In the genomic region with DNA sequence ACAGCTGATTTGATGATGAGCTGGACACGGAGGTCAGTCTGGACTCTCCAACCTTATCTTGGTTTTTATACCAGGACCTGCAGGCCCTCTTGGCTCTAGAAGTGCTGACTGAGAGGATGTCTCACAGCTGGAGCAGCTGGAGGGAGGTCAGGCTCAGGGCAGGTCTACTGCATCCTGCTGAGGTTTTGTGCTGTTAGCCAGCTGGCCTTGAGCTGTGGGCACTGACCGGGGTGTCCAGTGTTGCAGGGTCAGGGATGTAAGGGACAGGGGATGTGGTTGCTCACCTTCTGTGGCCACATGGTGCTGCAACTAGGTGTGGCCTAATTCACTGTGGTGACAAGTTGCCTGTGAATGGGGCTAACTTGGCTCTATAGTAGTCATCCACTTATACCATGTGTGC, we compare ENCODE assay signal across 22 mouse cellular contexts.
A peak's percentile ranks its signal among the peaks of the same experiment; 100 is the strongest.
DNase-seq lines count a peak whose midpoint lies in the region; ATAC-seq and TF ChIP-seq lines count a peak whose summit lies in the region.
"Had no signal": no experiment of that assay in that cellular context is flagged by ENCODE, and none has a peak within 500 bp of the region (broad histone marks: within the 10 kb centered on the region; RNA-seq: fewer than 3 reads in every experiment).

No protein-coding gene starts in this region.

- ATAC-seq in embryonic facial prominence, embryonic 11.5 days (replicated peaks; ENCODE audit: insufficient number of reproducible peaks, low FRiP score, low TSS enrichment, low read depth), result 0 out of 2 replicates have a peak, but pooled peaks have one; percentile 29
- ATAC-seq in kidney, embryonic 14.5 days (ENCODE audit: low FRiP score, low TSS enrichment), result no peak
- ATAC-seq in megakaryocyte, adult 5-6 weeks (ENCODE audit: poor library complexity, severe bottlenecking), result peak; percentile 23; the same call in 1 of the 2 replicates
- ATAC-seq: hindbrain, postnatal 0 days; intestine, postnatal 0 days; liver, embryonic 12.5 days had no signal

- no peaks in the 10 kb centered on the region for H3K27me3 ChIP-seq in embryonic facial prominence, embryonic 11.5 days (ENCODE audit: control insufficient read depth, insufficient read depth, low read length)
- H3K27me3 ChIP-seq in embryonic facial prominence, embryonic 10.5 days (replicated peaks; ENCODE audit: low read depth, poor library complexity, severe bottlenecking), result no peaks in the 10 kb centered on the region; the same call in 1 of the 2 replicates
- H3K27me3 ChIP-seq in kidney, adult 2 months (replicated peaks; ENCODE audit: control insufficient read depth, insufficient read depth, low read length), result no peaks in the 10 kb centered on the region
- H3K27me3 ChIP-seq in kidney, embryonic 14.5 days (ENCODE audit: control insufficient read depth, insufficient read depth, low read length), result no peaks in the 10 kb centered on the region
- H3K27me3 ChIP-seq in cerebellum, adult 2 months (ENCODE audit: control insufficient read depth, insufficient read depth, low read length), result no peaks in the 10 kb centered on the region
- H3K27me3 ChIP-seq: liver, embryonic 12.5 days; lung, embryonic 15.5 days had no signal

- WGBS in embryonic facial prominence, embryonic 11.5 days, result 57% methylated on average over 2 of the region's 2 CpGs
- WGBS in embryonic facial prominence, embryonic 10.5 days, result 55% methylated on average over 2 of the region's 2 CpGs
- 45% methylated on average over 2 of the region's 2 CpGs for WGBS in kidney, adult 2 months
- WGBS in kidney, embryonic 14.5 days, result 66% methylated on average over 2 of the region's 2 CpGs
- WGBS in cerebellum, adult 2 months, result 77% methylated on average over 2 of the region's 2 CpGs

- no peak overlapping the region for H3K9ac ChIP-seq in embryonic facial prominence, embryonic 11.5 days (replicated peaks; ENCODE audit: low read length)
- no peak overlapping the region for H3K9ac ChIP-seq in kidney, embryonic 14.5 days (ENCODE audit: low read depth, low read length)
- H3K9ac ChIP-seq: forebrain, embryonic 12.5 days; liver, embryonic 12.5 days; lung, embryonic 15.5 days had no signal

- H3K4me3 ChIP-seq in embryonic facial prominence, embryonic 11.5 days (ENCODE audit: low read depth, low read length), result no peak overlapping the region
- no peak overlapping the region for H3K4me3 ChIP-seq in embryonic facial prominence, embryonic 10.5 days
- H3K4me3 ChIP-seq in kidney, adult 2 months (ENCODE audit: insufficient read depth, low read depth, low read length), result no peak overlapping the region
- H3K4me3 ChIP-seq in kidney, embryonic 14.5 days (ENCODE audit: low read length), result no peak overlapping the region
- H3K4me3 ChIP-seq in cerebellum, adult 2 months (replicated peaks; ENCODE audit: insufficient read depth, low read depth, low read length), result no peak overlapping the region
- H3K4me3 ChIP-seq: forebrain, embryonic 12.5 days; hindbrain, embryonic 10.5 days; liver, embryonic 12.5 days; lung, embryonic 15.5 days; myocyte had no signal

- H3K4me1 ChIP-seq in embryonic facial prominence, embryonic 11.5 days (ENCODE audit: control insufficient read depth, insufficient read depth, low read length), result no peaks in the 10 kb centered on the region
- no peaks in the 10 kb centered on the region for H3K4me1 ChIP-seq in embryonic facial prominence, embryonic 10.5 days
- no peaks in the 10 kb centered on the region for H3K4me1 ChIP-seq in kidney, adult 2 months (ENCODE audit: control insufficient read depth, insufficient read depth, low read length)
- no peaks in the 10 kb centered on the region for H3K4me1 ChIP-seq in kidney, embryonic 14.5 days (ENCODE audit: control insufficient read depth, insufficient read depth, low read length)
- H3K4me1 ChIP-seq in cerebellum, adult 2 months (ENCODE audit: control insufficient read depth, insufficient read depth, low read length), result no peaks in the 10 kb centered on the region
- H3K4me1 ChIP-seq: forebrain, embryonic 12.5 days; liver, embryonic 12.5 days; lung, embryonic 15.5 days had no signal

- DNase-seq in embryonic facial prominence, embryonic 11.5 days (ENCODE audit: low spot score), result no peak
- DNase-seq in embryonic facial prominence, embryonic 10.5 days (ENCODE audit: low spot score), result no peak
- DNase-seq in kidney, adult 2 months, result peak; percentile 43
- DNase-seq in kidney, postnatal 10 days, result peak; percentile 36
- no peak for DNase-seq in cerebellum, adult 2 months
- DNase-seq: B cell, adult 2 months; cerebellum, adult 11-12 months; cerebellum, postnatal 25 days; lung, postnatal 4 days; midbrain, embryonic 14.5 days; right cerebral cortex, postnatal 14 days; spleen, adult 18-20 months; thymus, adult 2 months had no signal

- H3K4me2 ChIP-seq in embryonic facial prominence, embryonic 11.5 days (ENCODE audit: low read depth, low read length), result no peak overlapping the region
- no peak overlapping the region for H3K4me2 ChIP-seq in kidney, embryonic 14.5 days (replicated peaks; ENCODE audit: low read depth, low read length)
- H3K4me2 ChIP-seq: forebrain, embryonic 12.5 days; liver, embryonic 12.5 days; lung, embryonic 15.5 days had no signal

- no peak for TF ChIP-seq CTCF in kidney, adult 2 months (conservative IDR thresholded peaks at IDR 0.05; ENCODE audit: insufficient read depth, insufficient read length, low read depth, low read length)
- TF ChIP-seq CTCF in cerebellum, adult 2 months (IDR thresholded peaks at IDR 0.05; ENCODE audit: borderline replicate concordance, insufficient read depth, low read depth, low read length), result no peak

- no peaks in the 10 kb centered on the region for H3K9me3 ChIP-seq in embryonic facial prominence, embryonic 11.5 days (replicated peaks; ENCODE audit: control insufficient read depth, low read length)
- no peaks in the 10 kb centered on the region for H3K9me3 ChIP-seq in embryonic facial prominence, embryonic 10.5 days
- no peaks in the 10 kb centered on the region for H3K9me3 ChIP-seq in kidney, embryonic 14.5 days (ENCODE audit: control insufficient read depth, low read length)
- H3K9me3 ChIP-seq: forebrain, embryonic 12.5 days; hindbrain, embryonic 10.5 days; liver, embryonic 12.5 days; lung, embryonic 15.5 days had no signal

- H3K27ac ChIP-seq in embryonic facial prominence, embryonic 11.5 days (replicated peaks; ENCODE audit: low read depth, low read length), result no peak overlapping the region
- no peak overlapping the region for H3K27ac ChIP-seq in embryonic facial prominence, embryonic 10.5 days (replicated peaks)
- no peak overlapping the region for H3K27ac ChIP-seq in kidney, adult 2 months (ENCODE audit: insufficient read depth, low read depth, low read length)
- no peak overlapping the region for H3K27ac ChIP-seq in kidney, embryonic 14.5 days (ENCODE audit: low read depth, low read length)
- H3K27ac ChIP-seq in cerebellum, adult 2 months (ENCODE audit: insufficient read depth, low read length), result no peak overlapping the region
- H3K27ac ChIP-seq: forebrain, embryonic 12.5 days; hindbrain, embryonic 10.5 days; hindbrain, postnatal 0 days; liver, embryonic 12.5 days; lung, embryonic 15.5 days had no signal

- H3K36me3 ChIP-seq in embryonic facial prominence, embryonic 11.5 days (replicated peaks; ENCODE audit: control insufficient read depth, insufficient read depth, low read depth, low read length), result no peaks in the 10 kb centered on the region
- H3K36me3 ChIP-seq in embryonic facial prominence, embryonic 10.5 days (replicated peaks), result no peaks in the 10 kb centered on the region
- no peaks in the 10 kb centered on the region for H3K36me3 ChIP-seq in kidney, adult 2 months (ENCODE audit: control insufficient read depth, insufficient read depth, low read length)
- no peaks in the 10 kb centered on the region for H3K36me3 ChIP-seq in kidney, embryonic 14.5 days (ENCODE audit: control insufficient read depth, insufficient read depth, low read length)
- H3K36me3 ChIP-seq: forebrain, embryonic 12.5 days; hindbrain, embryonic 10.5 days; liver, embryonic 12.5 days; lung, embryonic 15.5 days had no signal

- no peak for TF ChIP-seq POLR2A in kidney, adult 2 months (IDR thresholded peaks at IDR 0.05; ENCODE audit: low read depth, low read length)
- no peak for TF ChIP-seq POLR2A in cerebellum, adult 2 months (IDR thresholded peaks at IDR 0.05; ENCODE audit: borderline replicate concordance, insufficient read depth, low read length)

Comparison
In these comparisons a context has a peak if more than half of its experiments do, and no peak if none do; other contexts are left out.
1. DNase-seq: peak in kidney, adult 2 months (single experiment) and kidney, postnatal 10 days (single experiment); none in embryonic facial prominence, embryonic 11.5 days (single experiment), embryonic facial prominence, embryonic 10.5 days (single experiment) and cerebellum, adult 2 months (0 of 2).